Mouse (Mus musculus) lung, postnatal 0 days (tissue): ENCODE measurements around the gene Ttyh2. TPM values are rescaled to one million over a fixed set of nuclear protein-coding genes. Genes with fewer than 3 reads are reported as not detected.

Experiments
- ATAC-seq: fragments of 200-750 bp; cut with Nextera tagmentation; 2 replicates; pipeline ENCODE4 v1.8.0; 2017; ENCODE audit warnings: moderate library complexity
- DNase-seq: peaks from one replicate; pipeline ENCODE4 v3.0.0-alpha.2; 2016; ENCODE audit warnings: low spot score
- H3K27ac ChIP-seq: fragments of 300-500 bp; sonication (generic); 2 replicates; pipeline ENCODE4 v1.5.1; 2014; ENCODE audit warnings: antibody characterized with exemption, mild to moderate bottlenecking, low read length, mixed read lengths
- H3K27me3 ChIP-seq: fragments of 300-500 bp; sonication (generic); replicated peaks from 2 replicates; pipeline ENCODE4 v1.6.1; 2014; ENCODE audit warnings: low read length, mixed read lengths; ENCODE audit not compliant: insufficient read depth
- H3K36me3 ChIP-seq: fragments of 300-500 bp; sonication (generic); 2 replicates; pipeline ENCODE4 v1.6.1; 2014; ENCODE audit warnings: low read length, mixed read lengths; ENCODE audit not compliant: insufficient read depth
- H3K4me1 ChIP-seq: fragments of 300-500 bp; sonication (generic); 2 replicates; pipeline ENCODE4 v1.6.1; 2014; ENCODE audit warnings: antibody characterized with exemption, low read depth, low read length, mixed read lengths; ENCODE audit not compliant: insufficient read depth
- H3K4me2 ChIP-seq: fragments of 300-500 bp; sonication (generic); replicated peaks from 2 replicates; pipeline ENCODE4 v1.6.1; 2014; ENCODE audit warnings: low read depth, mild to moderate bottlenecking, low read length, moderate library complexity, mixed read lengths
- H3K4me3 ChIP-seq: fragments of 300-500 bp; sonication (generic); 2 replicates; pipeline ENCODE4 v1.5.1; 2014; ENCODE audit warnings: low read depth, low read length
- H3K9ac ChIP-seq: fragments of 300-500 bp; sonication (generic); replicated peaks from 2 replicates; pipeline ENCODE4 v1.6.1; 2014; ENCODE audit warnings: low read depth, mild to moderate bottlenecking
- H3K9me3 ChIP-seq: fragments of 300-500 bp; sonication (generic); 2 replicates; pipeline ENCODE4 v1.6.1; 2016; ENCODE audit warnings: low read length, mixed read lengths
- CTCF ChIP-seq: IDR thresholded peaks from 2 replicates; pipeline ENCODE4 v1.5.1; 2016; ENCODE audit warnings: antibody characterized with exemption, mild to moderate bottlenecking
- EP300 ChIP-seq: IDR thresholded peaks from 2 replicates; pipeline ENCODE4 v1.6.1; 2016; ENCODE audit warnings: antibody characterized with exemption, mild to moderate bottlenecking, control low read depth
- WGBS: fragments of 180-500 bp; shearing (Covaris S2); extraction: QIAGEN DNeasy Blood & Tissue Kit; methylation state at CpG from one replicate; pipeline ENCODE4 v1.1.7; 2014; 5-methylcytosine and 5-hydroxymethylcytosine counted together
- polyA plus RNA-seq: library from polyadenylated mRNA; unstranded; fragments of >200 nt; fragmentation: Nextera tagmentation; extraction: Ambion mirVana; gene quantifications from 2 replicates; pipeline ENCODE4 v1.2.1, GENCODE M21; 2015

Gene Ttyh2
- polyA plus RNA-seq, 1 experiment from 2014 or later, result 22.3 TPM

DNA sequence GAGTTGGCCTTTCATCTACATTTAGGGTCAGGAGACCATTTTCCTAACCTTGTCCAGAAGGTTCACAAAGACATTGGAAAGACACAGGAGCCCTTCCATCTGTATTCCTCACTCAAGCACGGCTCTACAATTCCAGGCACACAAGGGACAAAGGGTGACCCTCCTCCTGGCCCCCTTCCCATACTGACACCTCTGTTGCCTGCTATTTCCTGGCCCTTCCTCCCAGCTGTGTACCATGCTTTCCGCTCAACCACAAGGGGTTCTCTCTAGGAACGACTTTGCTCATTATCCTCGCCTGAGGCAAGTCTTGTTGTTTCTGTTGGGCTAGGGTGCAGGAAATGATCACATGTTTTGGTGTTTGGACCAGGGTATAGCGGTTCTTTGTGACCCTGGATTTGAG lies 53.1 kb downstream of the Ttyh2 start:
- WGBS, result 22% methylated on average over 5 of the region's 5 CpGs
- DNase-seq, result peak; percentile 56
- ATAC-seq, result peak; percentile 47
- TF ChIP-seq CTCF, result no peak
- TF ChIP-seq EP300, result no peak
- Histone ChIP-seq H3K9ac (no peak overlapping the region), H3K27ac (no peak overlapping the region), H3K4me2 (no peak overlapping the region), H3K9me3 (no peaks in the 10 kb centered on the region), H3K4me3 (no peak overlapping the region), H3K27me3 (no peaks in the 10 kb centered on the region), H3K4me1 (peaks cover 4% of the 10 kb centered on the region; the same call in 1 of the 2 replicates), H3K36me3 (no peaks in the 10 kb centered on the region)

DNA sequence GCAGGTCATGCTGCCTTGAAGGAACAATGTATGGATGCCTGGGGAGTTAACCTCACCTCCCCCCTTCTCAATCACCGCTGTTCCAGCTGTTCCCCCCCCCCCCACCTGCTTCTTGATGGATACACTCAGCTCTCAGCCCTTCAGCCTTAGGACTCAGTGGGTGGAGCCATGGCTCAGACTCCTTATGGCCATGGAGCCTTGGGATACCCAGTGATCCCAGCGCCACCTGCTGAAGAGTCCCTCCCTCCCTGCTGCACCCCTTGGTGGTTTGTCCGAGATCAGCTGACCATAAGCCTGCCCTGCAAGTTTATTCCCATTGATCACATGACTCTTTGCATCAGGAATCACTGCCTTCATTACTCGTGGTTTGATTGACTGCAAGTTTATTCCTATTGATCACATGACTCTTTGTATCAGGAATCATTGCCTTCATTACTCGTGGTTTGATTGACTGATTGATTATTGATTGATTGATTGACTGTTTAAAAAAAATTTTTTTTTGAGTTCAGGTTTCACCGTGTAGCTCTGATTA lies 54.7 kb downstream of the Ttyh2 start:
- no peak for TF ChIP-seq EP300
- no peak for TF ChIP-seq CTCF
- H3K9ac ChIP-seq, result no peak overlapping the region
- H3K4me2 ChIP-seq, result no peak overlapping the region
- no peak overlapping the region for H3K4me3 ChIP-seq
- no peak for ATAC-seq
- no peak for DNase-seq
- 50% methylated on average over 6 of the region's 6 CpGs for WGBS
- no peaks in the 10 kb centered on the region for H3K36me3 ChIP-seq
- H3K9me3 ChIP-seq, result no peaks in the 10 kb centered on the region
- H3K4me1 ChIP-seq, result peaks cover 4% of the 10 kb centered on the region; the same call in 1 of the 2 replicates
- no peak overlapping the region for H3K27ac ChIP-seq
- H3K27me3 ChIP-seq, result no peaks in the 10 kb centered on the region

DNA sequence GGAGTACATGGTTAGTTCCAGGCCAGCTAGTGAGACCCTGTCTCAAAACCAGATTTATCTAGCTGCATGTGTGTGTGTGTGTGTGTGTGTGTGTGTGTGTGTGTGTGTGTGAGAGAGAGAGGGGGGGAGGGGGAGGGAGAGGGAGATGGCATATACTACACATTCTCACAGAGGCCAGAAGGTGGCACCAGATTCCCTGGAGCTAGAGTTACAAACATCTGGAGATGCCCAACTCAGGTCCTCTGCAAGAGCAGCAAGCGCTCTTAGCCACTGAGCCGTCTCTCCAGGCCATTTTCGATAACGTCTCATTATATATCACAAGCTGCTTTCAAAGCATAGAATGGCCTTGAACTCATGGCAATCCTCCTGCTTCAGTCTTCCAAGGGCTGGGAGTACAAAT lies 56.5 kb downstream of the Ttyh2 start:
- Histone ChIP-seq H3K9me3 (no peaks in the 10 kb centered on the region), H3K27ac (no peak overlapping the region), H3K36me3 (no peaks in the 10 kb centered on the region), H3K9ac (no peak overlapping the region), H3K4me1 (peaks cover 4% of the 10 kb centered on the region; the same call in 1 of the 2 replicates), H3K27me3 (no peaks in the 10 kb centered on the region), H3K4me3 (no peak overlapping the region), H3K4me2 (no peak overlapping the region)
- DNase-seq (no peak), ATAC-seq (no peak)
- no peak for TF ChIP-seq CTCF
- no peak for TF ChIP-seq EP300
- WGBS, result 89% methylated on average over 4 of the region's 4 CpGs

GRCm38 (mm10) chr11:114732890-114733289 lies 57.7 kb downstream of the Ttyh2 start:
- TF ChIP-seq CTCF (no peak), EP300 (no peak)
- 71% methylated on average over 22 of the region's 22 CpGs for WGBS
- Histone ChIP-seq H3K9ac (no peak overlapping the region), H3K27me3 (no peaks in the 10 kb centered on the region), H3K4me3 (no peak overlapping the region), H3K27ac (no peak overlapping the region), H3K4me2 (no peak overlapping the region), H3K36me3 (no peaks in the 10 kb centered on the region), H3K4me1 (peaks cover 4% of the 10 kb centered on the region; the same call in 1 of the 2 replicates), H3K9me3 (no peaks in the 10 kb centered on the region)
- ATAC-seq (no peak), DNase-seq (no peak)

DNA sequence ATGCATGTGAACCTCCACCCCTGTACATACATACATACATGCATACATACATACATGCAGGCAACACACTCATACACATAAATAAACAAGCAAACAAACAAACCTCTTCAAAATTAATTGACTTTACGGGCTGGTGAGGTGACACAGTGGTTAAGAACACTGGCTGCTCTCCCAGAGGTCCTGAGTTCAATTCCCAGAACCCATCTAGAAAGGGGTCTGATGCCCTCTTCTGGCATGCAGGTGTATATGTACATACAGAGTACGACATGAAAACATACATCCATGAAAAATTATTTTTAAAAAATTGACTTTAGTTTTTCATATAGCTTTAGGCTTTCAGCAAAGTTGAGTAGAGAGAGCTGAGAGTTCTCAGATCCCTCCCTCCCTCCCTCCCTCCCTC lies 60.9 kb downstream of the Ttyh2 start:
- peak; percentile 8; the same call in 1 of the 2 replicates for TF ChIP-seq CTCF
- TF ChIP-seq EP300, result no peak
- Histone ChIP-seq H3K36me3 (no peaks in the 10 kb centered on the region), H3K4me3 (no peak overlapping the region), H3K9ac (no peak overlapping the region), H3K4me1 (no peaks in the 10 kb centered on the region), H3K4me2 (no peak overlapping the region), H3K9me3 (no peaks in the 10 kb centered on the region), H3K27ac (no peak overlapping the region), H3K27me3 (no peaks in the 10 kb centered on the region)
- WGBS, result 69% methylated on average over 2 of the region's 2 CpGs
- DNase-seq, result no peak
- ATAC-seq, result no peak

DNA sequence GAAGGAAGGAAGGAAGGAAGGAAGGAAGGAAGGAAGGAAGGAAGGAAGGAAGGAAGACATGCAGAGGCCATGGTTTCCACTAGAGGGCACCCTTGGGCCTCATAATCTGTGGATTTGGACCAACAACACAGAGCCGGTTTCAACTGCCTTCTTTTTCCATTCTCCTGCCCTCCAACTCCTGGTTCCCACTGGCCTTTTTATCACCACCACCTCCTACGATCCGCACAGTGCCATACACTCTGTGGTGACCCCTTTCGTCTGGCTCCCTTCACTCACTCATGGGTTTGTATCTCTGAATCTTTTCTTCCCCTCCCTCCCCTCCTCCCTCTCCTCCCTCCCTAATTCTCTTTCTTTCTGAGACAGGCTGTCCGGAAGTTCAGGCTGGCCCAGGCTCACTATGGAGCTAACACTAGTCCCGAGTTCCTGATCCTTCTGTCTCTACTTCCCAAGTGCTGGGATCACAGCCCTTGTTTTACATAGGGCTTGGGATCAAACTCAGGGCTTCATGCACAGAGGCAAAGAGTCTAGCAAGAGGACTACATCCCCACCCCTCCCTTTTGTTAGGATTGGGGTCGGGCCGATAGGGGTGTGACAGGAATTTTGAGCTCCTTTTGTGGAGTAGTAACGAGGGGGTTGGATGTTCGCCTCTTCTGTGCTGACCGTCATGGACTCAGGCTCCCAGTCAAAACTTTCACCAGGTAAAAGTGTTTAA lies 61.8 kb downstream of the Ttyh2 start:
- ATAC-seq, result peak; percentile 46
- WGBS, result 34% methylated on average over 11 of the region's 11 CpGs
- H3K4me2 ChIP-seq, result peak overlapping the region; percentile 22; the same call in 1 of the 2 replicates

More for the DNA sequence above, 61.8 kb downstream of the Ttyh2 start:
- Histone ChIP-seq H3K27ac (no peak overlapping the region), H3K9me3 (no peaks in the 10 kb centered on the region), H3K4me1 (no peaks in the 10 kb centered on the region), H3K27me3 (no peaks in the 10 kb centered on the region), H3K36me3 (no peaks in the 10 kb centered on the region), H3K9ac (no peak overlapping the region; the same call in 1 of the 2 replicates), H3K4me3 (no peak overlapping the region)
- no peak for TF ChIP-seq EP300
- peak; percentile 73 for TF ChIP-seq CTCF
- peak; percentile 68 for DNase-seq
